In the genomic region with DNA sequence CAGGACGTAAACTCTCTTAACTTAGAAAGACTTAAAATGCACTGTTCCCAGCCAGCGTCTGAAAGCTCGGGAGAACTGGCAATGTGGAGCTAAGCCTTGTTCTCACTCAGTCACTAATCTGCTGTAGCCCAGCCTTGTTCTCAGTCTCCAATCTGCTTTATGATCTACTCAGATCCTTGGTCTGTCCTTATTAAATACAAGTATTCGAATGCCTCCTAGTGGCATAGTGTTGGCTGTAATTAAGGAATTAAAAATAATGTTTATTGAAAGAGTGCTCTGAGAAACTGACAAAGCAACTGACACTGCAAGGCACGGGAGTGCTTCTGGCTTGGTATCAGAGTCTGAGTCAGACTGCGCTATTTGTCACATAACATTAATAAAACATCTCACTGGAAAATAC, we compare ENCODE assay signal across 11 mouse cellular contexts.
DNase-seq lines count a peak whose midpoint lies in the region; ATAC-seq and TF ChIP-seq lines count a peak whose summit lies in the region.
"Had no signal": no experiment of that assay in that cellular context is flagged by ENCODE, and none has a peak within 500 bp of the region (broad histone marks: within the 10 kb centered on the region; RNA-seq: fewer than 3 reads in every experiment).

No protein-coding gene starts in this region.

- H3K9ac ChIP-seq in liver, embryonic 14.5 days (replicated peaks), result no peak overlapping the region
- H3K9ac ChIP-seq in forebrain, embryonic 13.5 days, result no peak overlapping the region
- H3K9ac ChIP-seq: liver, embryonic 13.5 days had no signal

- no peak overlapping the region for H3K27ac ChIP-seq in liver, embryonic 14.5 days
- peak overlapping the region; percentile 57; the same call in 1 of the 2 replicates for H3K27ac ChIP-seq in forebrain, embryonic 13.5 days
- H3K27ac ChIP-seq: liver, embryonic 13.5 days had no signal

- TF ChIP-seq CTCF in liver, embryonic 14.5 days (IDR thresholded peaks at IDR 0.05; ENCODE audit: low read depth), result no peak

- no peak for DNase-seq in frontal cortex, postnatal 25 days (ENCODE audit: low spot score in 2 of 2)
- no peak for DNase-seq in liver, embryonic 14.5 days (ENCODE audit: low read depth in 3 of 3, low spot score in 3 of 3)
- no peak for DNase-seq in liver
- peak; percentile 20 for DNase-seq in retina, adult 2 months (ENCODE audit: low read depth, low spot score)
- DNase-seq in adrenal gland, postnatal 10 days, result no peak
- DNase-seq: liver, embryonic 13.5 days; thymus, postnatal 4 days had no signal

- H3K4me2 ChIP-seq in liver, embryonic 14.5 days (ENCODE audit: low read depth), result no peak overlapping the region
- H3K4me2 ChIP-seq in forebrain, embryonic 13.5 days, result no peak overlapping the region
- H3K4me2 ChIP-seq: liver, embryonic 13.5 days had no signal

- no peaks in the 10 kb centered on the region for H3K9me3 ChIP-seq in liver, embryonic 14.5 days (ENCODE audit: control insufficient read depth, low read length)
- H3K9me3 ChIP-seq in forebrain, embryonic 13.5 days (replicated peaks), result no peaks in the 10 kb centered on the region
- H3K9me3 ChIP-seq: liver, embryonic 13.5 days had no signal

- H3K4me1 ChIP-seq in liver, embryonic 14.5 days (replicated peaks; ENCODE audit: control insufficient read depth in 2 of 2, insufficient read depth in 2 of 2, low read length in 1 of 2), result 0 out of 4 replicates have a peak, but pooled peaks cover 0 to 2% of the 10 kb centered on the region in 2 experiments
- peaks cover 22% of the 10 kb centered on the region for H3K4me1 ChIP-seq in forebrain, embryonic 13.5 days
- H3K4me1 ChIP-seq: liver, embryonic 13.5 days had no signal

- WGBS in liver, embryonic 14.5 days (ENCODE audit: insufficient replicate concordance), result 64% methylated on average over 6 of the region's 6 CpGs
- WGBS in forebrain, embryonic 13.5 days, result 35% methylated on average over 6 of the region's 6 CpGs

- H3K27me3 ChIP-seq in liver, embryonic 14.5 days (ENCODE audit: control insufficient read depth, insufficient read depth, low read length), result no peaks in the 10 kb centered on the region
- no peaks in the 10 kb centered on the region for H3K27me3 ChIP-seq in forebrain, embryonic 13.5 days
- H3K27me3 ChIP-seq: liver, embryonic 13.5 days had no signal

- H3K36me3 ChIP-seq in liver, embryonic 14.5 days (replicated peaks; ENCODE audit: control insufficient read depth, insufficient read depth, low read depth), result no peaks in the 10 kb centered on the region
- 0 out of 2 replicates have a peak, but pooled peaks cover under 1% of the 10 kb centered on the region for H3K36me3 ChIP-seq in forebrain, embryonic 13.5 days (ENCODE audit: poor library complexity, severe bottlenecking)
- H3K36me3 ChIP-seq: liver, embryonic 13.5 days had no signal

- H3K4me3 ChIP-seq in liver, embryonic 14.5 days (ENCODE audit: insufficient read depth in 1 of 2, low read depth in 2 of 2, low read length in 2 of 2), result no peak overlapping the region
- H3K4me3 ChIP-seq in forebrain, embryonic 13.5 days, result no peak overlapping the region
- H3K4me3 ChIP-seq: liver, embryonic 13.5 days had no signal

- peak; percentile 71 for ATAC-seq in frontal cortex, adult (ENCODE audit: low TSS enrichment)
- ATAC-seq in liver, embryonic 14.5 days (ENCODE audit: insufficient read depth), result 0 out of 2 replicates have a peak, but pooled peaks have one; percentile 41
- peak; percentile 76 for ATAC-seq in forebrain, embryonic 13.5 days
- no peak for ATAC-seq in megakaryocyte, adult 5-6 weeks (ENCODE audit: poor library complexity, severe bottlenecking)
- ATAC-seq: inflammation-experienced regulatory T-cells, adult 6 months had no signal

- TF ChIP-seq EP300 in liver, embryonic 14.5 days (IDR thresholded peaks at IDR 0.05; ENCODE audit: low read depth), result no peak
